Comparison of ENCODE assay signal across 10 mouse cellular contexts in the genomic region with DNA sequence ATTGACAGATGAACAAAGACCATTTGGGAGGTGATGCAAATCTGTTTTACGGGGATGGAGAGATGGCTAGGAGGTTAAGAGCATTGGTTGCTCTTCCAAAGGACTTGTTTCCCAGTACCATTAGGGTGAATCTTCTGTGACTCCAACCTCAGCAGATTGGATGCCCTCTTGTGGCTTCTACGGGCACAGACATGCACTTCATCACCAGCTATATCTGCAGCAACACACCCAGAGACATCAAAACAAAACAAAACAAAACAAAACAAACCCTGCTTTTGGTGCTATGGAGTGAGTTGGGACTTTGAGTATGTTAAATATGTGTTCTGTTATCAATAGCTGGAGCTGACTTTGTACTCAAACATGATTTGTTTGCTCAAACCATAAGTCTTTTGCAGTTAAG. TPM values are rescaled to one million over a fixed set of nuclear protein-coding genes. Genes with fewer than 3 reads are reported as not detected.
DNase-seq lines count a peak whose midpoint lies in the region; ATAC-seq and TF ChIP-seq lines count a peak whose summit lies in the region.
"Had no signal": no experiment of that assay in that cellular context is flagged by ENCODE, and none has a peak within 500 bp of the region (broad histone marks: within the 10 kb centered on the region; RNA-seq: fewer than 3 reads in every experiment).

No protein-coding gene starts in this region.

- no peaks in the 10 kb centered on the region for H3K36me3 ChIP-seq in liver, adult 2 months (ENCODE audit: control insufficient read depth, insufficient read depth, low read length)
- no peaks in the 10 kb centered on the region for H3K36me3 ChIP-seq in liver, embryonic 12.5 days
- H3K36me3 ChIP-seq in C2C12 (ENCODE audit: control insufficient read depth, insufficient read depth) = no peaks in the 10 kb centered on the region
- no peaks in the 10 kb centered on the region for H3K36me3 ChIP-seq in kidney, embryonic 14.5 days (ENCODE audit: control insufficient read depth, insufficient read depth, low read length)
- H3K36me3 ChIP-seq: lung, embryonic 15.5 days; neural tube, embryonic 12.5 days had no signal

- H3K9ac ChIP-seq in liver, adult 2 months (ENCODE audit: low read depth, low read length) = no peak overlapping the region
- H3K9ac ChIP-seq in liver, embryonic 12.5 days = no peak overlapping the region
- no peak overlapping the region for H3K9ac ChIP-seq in kidney, embryonic 14.5 days (ENCODE audit: low read depth, low read length)
- H3K9ac ChIP-seq: lung, embryonic 15.5 days; neural tube, embryonic 12.5 days had no signal

- H3K79me3 ChIP-seq in C2C12 (ENCODE audit: low read depth) = no peaks in the 10 kb centered on the region

- peak; percentile 21; the same call in 1 of the 2 replicates for TF ChIP-seq CTCF in liver, adult 2 months (IDR thresholded peaks at IDR 0.05; ENCODE audit: low read depth, low read length)
- TF ChIP-seq CTCF in C2C12 (IDR thresholded peaks at IDR 0.05; ENCODE audit: control insufficient read depth, insufficient read depth, insufficient read length) = peak; percentile 10

- no peak overlapping the region for H3K4me2 ChIP-seq in liver, embryonic 12.5 days
- no peak overlapping the region for H3K4me2 ChIP-seq in kidney, embryonic 14.5 days (replicated peaks; ENCODE audit: low read depth, low read length)
- H3K4me2 ChIP-seq: lung, embryonic 15.5 days; neural tube, embryonic 12.5 days had no signal

- no peak overlapping the region for H3ac ChIP-seq in C2C12 (ENCODE audit: control insufficient read depth, insufficient read length, low read depth)

- no peak for DNase-seq in liver, adult 2 months (ENCODE audit: extremely low read depth, low read depth, low spot score)
- peak; percentile 76 for DNase-seq in ES-CJ7 (ENCODE audit: low read depth, low spot score)
- DNase-seq in spleen, postnatal 14 days (ENCODE audit: low spot score in 2 of 2) = no peak
- DNase-seq: cerebellum, adult 9-11 months had no signal

- ATAC-seq in liver, embryonic 12.5 days = no peak
- ATAC-seq in granulocyte monocyte progenitor cell, adult 5-6 weeks (replicated peaks; ENCODE audit: poor library complexity, severe bottlenecking) = peak; percentile 50; the same call in 1 of the 2 replicates
- ATAC-seq in kidney, embryonic 14.5 days (ENCODE audit: low FRiP score, low TSS enrichment) = no peak

- no peak overlapping the region for H3K4me3 ChIP-seq in liver, adult 2 months (ENCODE audit: insufficient read depth, low read depth, low read length)
- no peak overlapping the region for H3K4me3 ChIP-seq in liver, embryonic 12.5 days
- no peak overlapping the region for H3K4me3 ChIP-seq in C2C12 (ENCODE audit: insufficient read depth, poor library complexity, severe bottlenecking)
- no peak overlapping the region for H3K4me3 ChIP-seq in kidney, embryonic 14.5 days (ENCODE audit: low read length)
- H3K4me3 ChIP-seq: lung, embryonic 15.5 days; neural tube, embryonic 12.5 days had no signal

- H3K27me3 ChIP-seq in liver, adult 2 months (ENCODE audit: control insufficient read depth, insufficient read depth, low read length) = no peaks in the 10 kb centered on the region
- no peaks in the 10 kb centered on the region for H3K27me3 ChIP-seq in liver, embryonic 12.5 days (replicated peaks)
- no peaks in the 10 kb centered on the region for H3K27me3 ChIP-seq in C2C12 (ENCODE audit: control insufficient read depth, insufficient read depth, insufficient read length)
- no peaks in the 10 kb centered on the region for H3K27me3 ChIP-seq in kidney, embryonic 14.5 days (ENCODE audit: control insufficient read depth, insufficient read depth, low read length)
- H3K27me3 ChIP-seq: lung, embryonic 15.5 days; neural tube, embryonic 12.5 days had no signal

- TF ChIP-seq POLR2A in liver, adult 2 months (IDR thresholded peaks at IDR 0.05; ENCODE audit: extremely low read depth, insufficient read depth, low read length) = no peak

- no peaks in the 10 kb centered on the region for H3K4me1 ChIP-seq in liver, adult 2 months (ENCODE audit: control insufficient read depth, insufficient read depth, low read length)
- H3K4me1 ChIP-seq in liver, embryonic 12.5 days = no peaks in the 10 kb centered on the region
- H3K4me1 ChIP-seq in kidney, embryonic 14.5 days (ENCODE audit: control insufficient read depth, insufficient read depth, low read length) = no peaks in the 10 kb centered on the region
- H3K4me1 ChIP-seq: lung, embryonic 15.5 days; neural tube, embryonic 12.5 days had no signal

- H3K27ac ChIP-seq in liver, adult 2 months (replicated peaks; ENCODE audit: insufficient read depth, low read depth, low read length) = no peak overlapping the region
- H3K27ac ChIP-seq in liver, embryonic 12.5 days = no peak overlapping the region
- H3K27ac ChIP-seq in kidney, embryonic 14.5 days (ENCODE audit: low read depth, low read length) = no peak overlapping the region
- H3K27ac ChIP-seq: lung, embryonic 15.5 days; neural tube, embryonic 12.5 days had no signal

- 69% methylated on average over 2 of the region's 2 CpGs for WGBS in liver, adult 2 months
- WGBS in liver, embryonic 12.5 days (ENCODE audit: insufficient replicate concordance) = 64% methylated on average over 2 of the region's 2 CpGs
- WGBS in kidney, embryonic 14.5 days = 92% methylated on average over 2 of the region's 2 CpGs

- H3K9me3 ChIP-seq in liver, embryonic 12.5 days (replicated peaks) = no peaks in the 10 kb centered on the region
- H3K9me3 ChIP-seq in kidney, embryonic 14.5 days (ENCODE audit: control insufficient read depth, low read length) = no peaks in the 10 kb centered on the region
- H3K9me3 ChIP-seq: lung, embryonic 15.5 days; neural tube, embryonic 12.5 days had no signal

- H3K79me2 ChIP-seq in liver, adult 2 months (ENCODE audit: control insufficient read depth, insufficient read depth, low read length) = no peaks in the 10 kb centered on the region
- H3K79me2 ChIP-seq in C2C12 (ENCODE audit: control insufficient read depth, insufficient read depth) = no peaks in the 10 kb centered on the region

TF ChIP-seq in C2C12, 6 proteins besides CTCF, POLR2A, EP300 and RAD21:
- TF ChIP-seq MAX (IDR thresholded peaks at IDR 0.05) (no peak), MYOD1 (IDR thresholded peaks at IDR 0.05; ENCODE audit: control insufficient read depth, insufficient read length, low read depth) (no peak), CEBPB (IDR thresholded peaks at IDR 0.05; ENCODE audit: low read depth) (no peak), USF1 (IDR thresholded peaks at IDR 0.05; ENCODE audit: low read depth) (no peak), FOSL1 (IDR thresholded peaks at IDR 0.05; ENCODE audit: insufficient read depth, low read length, poor library complexity, severe bottlenecking) (no peak), MYOG (IDR thresholded peaks at IDR 0.05; ENCODE audit: control insufficient read depth, extremely low read depth, insufficient read length) (no peak)

RNA-seq across cellular contexts. Expression of a gene that starts 12.0 kb away (rescaled TPM):
- 23.0 and 28.3 TPM in 2 replicates for total RNA-seq in liver, adult 2 months (2014; rRNA removed)
- polyA plus RNA-seq in liver, adult 2 months (2012; rRNA removed) = 21.3 and 30.1 TPM in 2 replicates
- polyA plus RNA-seq in liver, embryonic 12.5 days (2016; fragmentation: Nextera tagmentation; extraction: Ambion mirVana) = 76.2 and 78.7 TPM in 2 replicates
- polyA plus RNA-seq in C2C12 (2012; fragmentation: generic; extraction: Trizol) = 24.7 TPM
- total RNA-seq in granulocyte monocyte progenitor cell, adult 5-6 weeks (2014; fragmentation: Nextera tagmentation) = 125 and 138 TPM in 2 replicates
- total RNA-seq in granulocyte monocyte progenitor cell, adult 5-6 weeks (2017) = 103 and 105 TPM in 2 replicates
- 121 and 178 TPM in 2 replicates for polyA plus RNA-seq in kidney, embryonic 14.5 days (2014; fragmentation: Nextera tagmentation; extraction: Ambion mirVana)
